Mouse (Mus musculus) neural tube, embryonic 15.5 days (tissue): ENCODE results near the gene Dbn1. TPM values are rescaled to one million over a fixed set of nuclear protein-coding genes. Genes with fewer than 3 reads are reported as not detected.

Source experiments
- ATAC-seq: fragments of 200-750 bp; cut with Nextera tagmentation; 2 replicates; pipeline ENCODE4 v1.8.0; 2017; ENCODE audit warnings: mild to moderate bottlenecking, moderate TSS enrichment, moderate library complexity; ENCODE audit not compliant: low FRiP score
- H3K27ac ChIP-seq: fragments of 300-500 bp; sonication (generic); replicated peaks from 2 replicates; pipeline ENCODE4 v1.5.1; 2015; ENCODE audit warnings: mild to moderate bottlenecking, inconsistent platforms
- H3K27me3 ChIP-seq: fragments of 300-500 bp; sonication (generic); replicated peaks from 2 replicates; pipeline ENCODE4 v1.6.1; 2015; ENCODE audit warnings: inconsistent platforms
- H3K36me3 ChIP-seq: fragments of 300-500 bp; sonication (generic); 2 replicates; pipeline ENCODE4 v1.6.1; 2015; ENCODE audit warnings: inconsistent platforms
- H3K4me1 ChIP-seq: fragments of 300-500 bp; sonication (generic); 2 replicates; pipeline ENCODE4 v1.6.1; 2015; ENCODE audit warnings: inconsistent platforms
- H3K4me2 ChIP-seq: fragments of 300-500 bp; sonication (generic); 2 replicates; pipeline ENCODE4 v1.6.1; 2015; ENCODE audit warnings: inconsistent platforms, mild to moderate bottlenecking, moderate library complexity
- H3K4me3 ChIP-seq: fragments of 300-500 bp; sonication (generic); replicated peaks from 2 replicates; pipeline ENCODE4 v1.5.1; 2015; ENCODE audit warnings: mild to moderate bottlenecking, inconsistent platforms
- H3K9ac ChIP-seq: fragments of 300-500 bp; sonication (generic); replicated peaks from 2 replicates; pipeline ENCODE4 v1.6.1; 2015; ENCODE audit warnings: mild to moderate bottlenecking, inconsistent platforms
- H3K9me3 ChIP-seq: fragments of 300-500 bp; sonication (generic); replicated peaks from 2 replicates; pipeline ENCODE4 v1.6.1; 2016; ENCODE audit warnings: inconsistent platforms
- WGBS: fragments of 180-500 bp; shearing (Covaris S2); methylation state at CpG from one replicate; pipeline ENCODE4 v1.1.7; 2015; ENCODE audit warnings: mixed read lengths; 5-methylcytosine and 5-hydroxymethylcytosine counted together
- polyA plus RNA-seq: library from polyadenylated mRNA; unstranded; fragments of >200 nt; fragmentation: Nextera tagmentation; extraction: Ambion mirVana; gene quantifications from 2 replicates; pipeline ENCODE4 v1.2.1, GENCODE M21; 2015

Dbn1 gene
- polyA plus RNA-seq, 1 experiment from 2014 or later: 450 TPM

- Histone ChIP-seq H3K4me2 (peak overlapping the region; percentile 89), H3K27ac (peak overlapping the region; percentile 98), H3K4me1 (peaks cover 54% of the 10 kb centered on the region), H3K36me3 (peaks cover 24% of the 10 kb centered on the region), H3K9ac (peak overlapping the region; percentile 92), H3K27me3 (no peaks in the 10 kb centered on the region), H3K4me3 (peak overlapping the region; percentile 88), H3K9me3 (no peaks in the 10 kb centered on the region)
- 7% methylated on average over 14 of the region's 14 CpGs for WGBS
- ATAC-seq: peak; percentile 3; the same call in 1 of the 2 replicates
These were observed 24.4 kb downstream of the Dbn1 start for GRCm38 (mm10) chr13:55463399-55464026.

GRCm38 (mm10) chr13:55462965-55463364, 24.9 kb downstream of the Dbn1 start:
- WGBS: 65% methylated on average over 2 of the region's 2 CpGs
- Histone ChIP-seq H3K27ac (0 out of 2 replicates have a peak overlapping the region, but pooled peaks have one; percentile 98), H3K36me3 (peaks cover 28% of the 10 kb centered on the region), H3K9ac (no peak overlapping the region), H3K9me3 (no peaks in the 10 kb centered on the region), H3K27me3 (no peaks in the 10 kb centered on the region), H3K4me1 (peaks cover 48% of the 10 kb centered on the region), H3K4me2 (peak overlapping the region; percentile 89), H3K4me3 (no peak overlapping the region)
- no peak for ATAC-seq

- H3K27ac ChIP-seq: no peak overlapping the region
- peaks cover 15% of the 10 kb centered on the region for H3K4me1 ChIP-seq
- H3K4me3 ChIP-seq: no peak overlapping the region
- H3K36me3 ChIP-seq: peaks cover 63% of the 10 kb centered on the region
- H3K9me3 ChIP-seq: no peaks in the 10 kb centered on the region
- no peak for ATAC-seq
- no peak overlapping the region for H3K9ac ChIP-seq
- no peaks in the 10 kb centered on the region for H3K27me3 ChIP-seq
- WGBS: 95% methylated on average over 16 of the region's 16 CpGs
- H3K4me2 ChIP-seq: no peak overlapping the region
These were observed 35.9 kb downstream of the Dbn1 start for GRCm38 (mm10) chr13:55451785-55452549.

- H3K27me3 ChIP-seq: no peaks in the 10 kb centered on the region
- no peak overlapping the region for H3K9ac ChIP-seq
- H3K4me1 ChIP-seq: peaks cover 21% of the 10 kb centered on the region
- H3K9me3 ChIP-seq: no peaks in the 10 kb centered on the region
- H3K4me2 ChIP-seq: no peak overlapping the region
- no peak overlapping the region for H3K4me3 ChIP-seq
- WGBS: 92% methylated on average over 10 of the region's 10 CpGs
- peaks cover 60% of the 10 kb centered on the region for H3K36me3 ChIP-seq
- no peak overlapping the region for H3K27ac ChIP-seq
- ATAC-seq: no peak
These were observed 36.6 kb downstream of the Dbn1 start for GRCm38 (mm10) chr13:55451296-55451695.

- Histone ChIP-seq H3K9ac (no peak overlapping the region), H3K4me2 (no peak overlapping the region), H3K9me3 (no peaks in the 10 kb centered on the region), H3K36me3 (peaks cover 53% of the 10 kb centered on the region), H3K4me1 (peaks cover 29% of the 10 kb centered on the region), H3K27ac (no peak overlapping the region), H3K27me3 (no peaks in the 10 kb centered on the region), H3K4me3 (no peak overlapping the region)
- no peak for ATAC-seq
- WGBS: 89% methylated on average over 11 of the region's 11 CpGs
These were observed 37.4 kb downstream of the Dbn1 start for GRCm38 (mm10) chr13:55450511-55450980.

GRCm38 (mm10) chr13:55449679-55450441, 38.1 kb downstream of the Dbn1 start:
- no peak for ATAC-seq
- Histone ChIP-seq H3K4me3 (no peak overlapping the region), H3K36me3 (peaks cover 47% of the 10 kb centered on the region), H3K27me3 (no peaks in the 10 kb centered on the region), H3K9ac (no peak overlapping the region), H3K4me2 (no peak overlapping the region), H3K4me1 (peaks cover 29% of the 10 kb centered on the region), H3K9me3 (no peaks in the 10 kb centered on the region), H3K27ac (no peak overlapping the region)
- 91% methylated on average over 17 of the region's 17 CpGs for WGBS

GRCm38 (mm10) chr13:55449205-55449604, 38.7 kb downstream of the Dbn1 start:
- Histone ChIP-seq H3K27me3 (no peaks in the 10 kb centered on the region), H3K9ac (no peak overlapping the region), H3K4me1 (peaks cover 30% of the 10 kb centered on the region), H3K4me3 (no peak overlapping the region), H3K36me3 (peaks cover 41% of the 10 kb centered on the region), H3K27ac (no peak overlapping the region), H3K9me3 (no peaks in the 10 kb centered on the region), H3K4me2 (no peak overlapping the region)
- 90% methylated on average over 9 of the region's 9 CpGs for WGBS
- ATAC-seq: no peak

- Histone ChIP-seq H3K27ac (no peak overlapping the region), H3K4me1 (peaks cover 38% of the 10 kb centered on the region), H3K4me3 (no peak overlapping the region), H3K27me3 (no peaks in the 10 kb centered on the region), H3K9me3 (no peaks in the 10 kb centered on the region), H3K36me3 (peaks cover 32% of the 10 kb centered on the region), H3K4me2 (no peak overlapping the region), H3K9ac (no peak overlapping the region)
- WGBS: 89% methylated on average over 5 of the region's 5 CpGs
- no peak for ATAC-seq
These were observed 39.8 kb downstream of the Dbn1 start for GRCm38 (mm10) chr13:55448131-55448530.

GRCm38 (mm10) chr13:55447543-55447943, 40.4 kb downstream of the Dbn1 start:
- ATAC-seq: no peak
- peaks cover 38% of the 10 kb centered on the region for H3K4me1 ChIP-seq
- peaks cover 27% of the 10 kb centered on the region for H3K36me3 ChIP-seq
- WGBS: 57% methylated on average over 3 of the region's 3 CpGs
- no peak overlapping the region for H3K4me3 ChIP-seq
- H3K27ac ChIP-seq: no peak overlapping the region
- no peak overlapping the region for H3K9ac ChIP-seq
- no peaks in the 10 kb centered on the region for H3K9me3 ChIP-seq
- no peaks in the 10 kb centered on the region for H3K27me3 ChIP-seq
- H3K4me2 ChIP-seq: no peak overlapping the region

- H3K9ac ChIP-seq: peak overlapping the region; percentile 96
- 0 out of 2 replicates have a peak overlapping the region, but pooled peaks have one; percentile 95 for H3K27ac ChIP-seq
- no peaks in the 10 kb centered on the region for H3K9me3 ChIP-seq
- 85% methylated on average over 6 of the region's 6 CpGs for WGBS
- peak overlapping the region; percentile 87 for H3K4me2 ChIP-seq
- H3K36me3 ChIP-seq: peaks cover 17% of the 10 kb centered on the region
- ATAC-seq: no peak
- H3K4me3 ChIP-seq: peak overlapping the region; percentile 90
- no peaks in the 10 kb centered on the region for H3K27me3 ChIP-seq
- H3K4me1 ChIP-seq: peaks cover 38% of the 10 kb centered on the region
These were observed 41.3 kb downstream of the Dbn1 start for GRCm38 (mm10) chr13:55446483-55447105.
